Mouse (Mus musculus) adrenal gland, postnatal 14 days (tissue): ENCODE data around the gene Usp21. TPM values are rescaled to one million over a fixed set of nuclear protein-coding genes. Genes with fewer than 3 reads are reported as not detected.
A peak's percentile ranks its signal among the peaks of the same experiment; 100 is the strongest.

Source experiments
- DNase-seq: peaks from one replicate; pipeline ENCODE4 v3.0.0; 2021; ENCODE audit warnings: mixed read lengths
- total RNA-seq: library from RNA; stranded (reverse); gene quantifications from 2 replicates; pipeline ENCODE4 v1.2.3, GENCODE M21; 2021

The Usp21 gene
- total RNA-seq, 1 experiment from 2014 or later = 37.2 TPM

- no peak for DNase-seq
These were observed 21.6 kb downstream of the Usp21 start for GRCm38 (mm10) chr1:171265971-171266744.

GRCm38 (mm10) chr1:171263666-171264461, 23.9 kb downstream of the Usp21 start:
- no peak for DNase-seq

- peak; percentile 55 for DNase-seq
These were observed 24.6 kb downstream of the Usp21 start for GRCm38 (mm10) chr1:171263185-171263611.

- DNase-seq = peak; percentile 80
These were observed 25.1 kb downstream of the Usp21 start for GRCm38 (mm10) chr1:171262594-171263130.

DNA sequence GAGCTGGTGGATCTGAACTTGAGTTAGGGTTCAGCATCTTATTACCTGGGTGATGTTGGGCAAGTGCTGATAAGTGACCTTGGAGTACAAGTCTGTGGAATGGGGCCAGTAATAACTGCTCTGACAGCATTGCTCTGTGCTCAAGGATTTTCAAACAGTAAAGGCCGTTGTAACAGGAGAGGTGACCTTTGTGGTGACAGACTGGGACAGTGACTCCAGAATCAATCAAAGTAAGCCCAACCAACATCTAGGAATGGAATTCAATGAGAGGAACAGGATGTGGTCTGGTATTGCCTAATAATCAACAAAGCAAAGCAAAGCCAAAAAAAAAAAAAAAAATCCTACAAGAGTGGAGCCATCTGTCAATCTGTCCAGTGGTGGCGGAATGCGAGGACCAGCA, 27.5 kb downstream of the Usp21 start:
- peak; percentile 34 for DNase-seq

- no peak for DNase-seq
These were observed 28.9 kb downstream of the Usp21 start for GRCm38 (mm10) chr1:171258921-171259320.

DNA sequence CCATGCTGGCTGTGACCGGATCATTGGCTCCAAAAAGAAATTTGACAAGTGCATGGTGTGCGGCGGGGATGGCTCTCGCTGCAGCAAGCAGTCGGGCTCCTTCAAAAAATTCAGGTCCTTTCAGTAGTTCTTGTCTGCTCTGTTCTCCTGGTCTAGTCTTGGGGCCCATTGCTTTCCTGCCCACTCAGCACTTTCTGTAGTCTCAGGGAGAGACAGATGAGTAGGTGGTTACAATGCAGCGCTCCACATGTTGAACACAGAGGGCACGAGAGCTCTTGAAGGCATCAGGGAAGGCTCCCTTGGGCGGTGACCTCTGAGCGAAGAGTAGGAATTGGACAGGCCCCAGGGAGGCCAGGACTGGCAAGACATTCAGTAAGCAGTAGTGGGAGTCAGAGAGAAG, 30.0 kb downstream of the Usp21 start:
- no peak for DNase-seq

DNA sequence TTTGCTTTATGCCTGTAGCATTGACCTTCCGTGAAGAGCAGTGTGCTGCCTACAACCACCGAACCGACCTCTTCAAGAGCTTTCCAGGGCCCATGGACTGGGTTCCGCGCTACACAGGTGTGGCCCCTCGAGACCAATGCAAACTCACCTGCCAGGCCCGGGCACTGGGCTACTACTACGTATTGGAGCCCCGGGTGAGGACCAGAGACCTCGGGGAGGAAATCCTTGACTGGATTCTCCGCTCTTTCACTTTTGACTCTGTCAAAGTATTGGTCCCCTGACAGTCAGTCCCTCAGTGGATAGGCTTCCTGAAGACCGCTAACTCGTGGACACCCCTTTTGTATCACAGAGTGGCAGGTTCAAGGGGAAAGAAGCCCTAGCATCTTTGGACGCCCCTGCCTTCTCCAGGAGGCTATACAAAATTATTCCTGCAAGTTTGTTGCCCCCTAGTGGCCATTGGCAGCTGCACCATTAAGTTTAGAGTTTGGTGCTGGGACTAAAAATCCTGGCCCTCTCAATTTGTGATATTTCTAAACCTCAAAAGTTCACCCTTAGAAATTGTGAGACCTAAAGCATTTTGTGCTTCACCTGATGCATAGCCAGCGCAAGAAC, 30.7 kb downstream of the Usp21 start:
- DNase-seq = peak; percentile 81

GRCm38 (mm10) chr1:171256095-171256818, 31.5 kb downstream of the Usp21 start:
- DNase-seq = peak; percentile 84

DNA sequence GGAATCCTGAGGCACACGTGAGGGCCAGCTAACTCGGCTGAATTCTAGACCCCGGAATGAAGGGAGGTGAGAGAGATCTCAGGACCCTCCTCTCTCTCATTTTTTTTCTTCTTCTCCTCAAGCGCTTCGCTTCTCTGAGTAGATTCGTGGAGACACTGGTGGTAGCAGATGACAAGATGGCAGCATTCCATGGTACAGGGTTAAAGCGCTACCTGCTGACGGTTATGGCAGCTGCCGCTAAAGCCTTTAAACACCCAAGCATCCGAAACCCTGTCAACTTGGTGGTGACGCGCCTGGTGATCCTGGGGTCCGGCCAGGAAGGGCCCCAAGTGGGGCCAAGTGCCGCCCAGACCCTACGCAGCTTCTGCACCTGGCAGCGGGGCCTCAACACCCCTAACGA, 35.4 kb downstream of the Usp21 start:
- DNase-seq = no peak

- peak; percentile 62 for DNase-seq
These were observed 36.0 kb downstream of the Usp21 start for GRCm38 (mm10) chr1:171251594-171252324.

- no peak for DNase-seq
These were observed 36.9 kb downstream of the Usp21 start, which contains the start of gene Ndufs2 for GRCm38 (mm10) chr1:171250680-171251593. TSS of gene Ndufs2 (minus strand) at chr1:171251388.

- peak; percentile 57 for DNase-seq
These were observed 37.7 kb downstream of the Usp21 start, which contains the start of gene Adamts4 for GRCm38 (mm10) chr1:171249913-171250600. TSS of gene Adamts4 (plus strand) at chr1:171250421.

- no peak for DNase-seq
These were observed 39.2 kb downstream of the Usp21 start for GRCm38 (mm10) chr1:171248386-171249226.

DNA sequence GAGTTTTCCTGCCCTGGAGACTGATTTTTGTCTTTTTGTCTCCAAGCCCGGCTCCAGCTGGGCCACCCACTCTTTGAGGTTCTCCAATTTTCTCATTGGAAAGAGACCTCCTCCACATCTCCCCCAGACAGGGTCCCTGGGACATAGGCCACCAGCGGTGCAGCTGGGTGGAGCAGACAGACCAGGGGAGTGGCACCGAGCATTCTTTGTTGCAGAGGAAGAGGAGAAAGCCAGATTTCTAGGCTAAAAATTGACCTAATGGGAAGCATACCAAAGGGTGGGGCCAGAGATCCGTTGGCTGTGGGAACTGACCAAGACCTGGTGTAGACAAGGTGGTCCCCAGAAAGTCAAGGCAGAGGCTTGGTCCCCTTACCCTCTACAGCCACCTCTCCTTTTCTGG, 39.9 kb downstream of the Usp21 start:
- DNase-seq = no peak

DNA sequence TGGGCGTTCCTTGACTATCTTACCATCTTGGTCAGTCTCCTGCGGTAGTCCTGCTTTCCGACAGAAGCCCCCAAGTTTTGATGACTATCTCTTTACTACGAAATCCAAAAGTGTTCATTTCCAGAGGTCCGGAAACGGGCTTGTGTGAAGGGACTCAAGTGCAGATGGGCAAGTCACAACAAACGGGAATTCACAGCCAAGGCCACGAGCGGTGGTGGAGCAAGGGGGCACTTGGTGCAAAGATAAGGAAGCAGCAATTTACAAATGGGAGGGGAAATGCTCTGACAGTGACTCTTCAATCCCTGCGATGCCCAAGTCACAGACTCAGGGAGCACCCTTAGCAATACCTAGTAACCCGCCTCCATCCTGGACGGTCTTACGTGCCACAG, 40.3 kb downstream of the Usp21 start:
- DNase-seq = peak; percentile 63

DNA sequence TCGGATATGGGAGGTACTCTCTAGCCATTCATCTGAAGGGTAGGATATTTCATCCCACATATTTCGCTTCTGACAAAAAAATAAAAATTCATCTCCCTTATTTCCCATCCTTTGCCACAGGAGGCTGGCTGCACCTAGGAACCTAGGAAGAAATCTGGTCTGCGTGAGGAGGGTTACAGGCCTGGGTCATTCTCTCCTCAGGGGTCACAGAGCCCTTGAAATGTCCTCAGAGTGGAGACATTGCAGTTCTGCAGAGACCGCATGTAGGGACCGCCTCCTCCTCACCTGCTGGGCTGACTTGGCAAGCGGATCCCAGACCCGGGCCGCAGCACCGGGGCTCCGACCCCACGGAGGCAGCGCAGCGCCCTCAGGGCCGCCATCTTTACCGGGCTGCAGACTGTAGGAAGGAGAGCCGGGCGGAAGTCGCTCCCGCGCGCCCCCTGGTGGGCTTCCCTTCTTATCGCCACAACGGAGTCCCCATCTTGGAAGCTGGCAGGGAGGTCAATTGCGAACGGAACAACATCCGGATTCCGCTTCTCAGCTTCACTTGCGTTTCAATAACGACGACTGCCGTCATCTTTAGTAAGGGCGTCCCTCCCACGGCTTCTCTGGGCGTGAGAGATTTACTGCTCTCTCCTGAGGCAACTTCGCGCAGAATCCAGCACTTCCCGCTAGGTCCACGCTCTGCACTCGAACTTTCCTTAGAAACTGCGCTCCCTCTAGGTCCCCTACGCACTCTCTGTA, 40.9 kb downstream of the Usp21 start:
- DNase-seq = peak; percentile 98

DNA sequence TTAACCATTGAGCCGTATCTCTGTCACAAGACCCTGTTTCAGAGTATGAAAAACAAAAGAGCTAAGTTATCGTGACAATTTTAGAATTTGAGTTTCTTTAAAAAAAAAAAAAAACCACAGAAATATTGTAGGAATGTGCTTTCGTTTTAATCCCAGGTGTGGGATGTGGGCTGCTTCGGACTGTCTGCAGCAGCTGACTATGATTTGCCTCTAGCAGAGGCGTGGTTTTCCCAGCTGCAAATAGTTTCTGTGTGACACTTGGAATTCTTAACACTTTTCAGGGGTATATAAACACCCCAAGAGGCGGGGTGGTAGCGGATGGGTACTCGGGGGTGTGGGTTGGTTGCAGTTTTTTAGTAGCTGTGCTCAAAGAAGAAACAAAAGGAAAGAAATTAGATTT, 42.4 kb downstream of the Usp21 start:
- DNase-seq = no peak
